Comparison of ENCODE assay signal across 8 mouse cellular contexts in the genomic region with DNA sequence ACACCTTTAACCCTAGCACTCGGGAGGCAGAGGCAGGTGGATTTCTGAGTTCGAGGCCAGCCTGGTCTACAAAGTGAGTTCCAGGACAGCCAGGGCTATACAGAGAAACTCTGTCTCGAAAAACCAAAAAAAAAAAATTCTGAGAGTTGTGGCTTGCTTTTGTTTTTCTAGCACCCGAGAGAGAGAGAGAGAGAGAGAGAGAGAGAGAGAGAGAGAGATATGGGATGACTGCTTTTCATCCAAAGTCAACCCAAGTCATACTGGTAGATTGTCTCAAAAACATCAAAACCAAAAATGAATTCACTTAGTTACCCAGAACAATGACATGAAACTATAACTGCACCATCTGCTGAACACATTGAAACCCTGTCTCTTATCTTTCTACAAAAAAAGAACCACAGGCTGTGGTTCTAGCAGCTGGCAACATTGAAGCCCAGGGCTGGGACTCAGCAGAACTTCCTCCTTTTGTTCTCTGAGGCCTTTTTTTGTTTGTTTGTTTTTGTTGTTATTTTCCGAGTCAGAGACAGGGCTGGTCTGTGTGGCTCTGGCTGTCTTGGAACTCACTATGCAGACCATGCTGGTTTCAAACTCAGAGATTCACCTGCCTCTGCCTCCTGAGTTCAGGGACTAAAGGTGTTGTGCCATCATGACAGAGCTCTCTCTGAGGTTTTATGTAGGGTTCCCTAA. TPM values are rescaled to one million over a fixed set of nuclear protein-coding genes. Genes with fewer than 3 reads are reported as not detected.
DNase-seq lines count a peak whose midpoint lies in the region; ATAC-seq lines count a peak whose summit lies in the region.

No protein-coding gene starts in this region.

- H3K27me3 ChIP-seq in erythroblast, embryonic 14.5 days (ENCODE audit: control insufficient read depth) = no peaks in the 10 kb centered on the region
- no peaks in the 10 kb centered on the region for H3K27me3 ChIP-seq in liver, embryonic 16.5 days (ENCODE audit: control insufficient read depth, insufficient read depth, low read depth, low read length)

- DNase-seq in c-Kit-positive CD71-negative TER-119-negative erythroid progenitor cells, embryonic 14.5 days (ENCODE audit: low read depth) = peak; percentile 36
- DNase-seq in heart, postnatal 10 days = peak; percentile 22 to 32
- DNase-seq in thymus, postnatal 25 days = peak; percentile 60
- no peak for DNase-seq in right cerebral cortex, postnatal 4 days
- DNase-seq in urinary bladder, adult 18-20 months (ENCODE audit: low spot score in 2 of 2) = no peak

- peak overlapping the region; percentile 19; the same call in 1 of the 2 replicates for H3K9ac ChIP-seq in liver, embryonic 16.5 days (ENCODE audit: low read depth, low read length)

- H3K36me3 ChIP-seq in erythroblast, embryonic 14.5 days (ENCODE audit: control insufficient read depth) = peaks cover 25% of the 10 kb centered on the region
- peaks cover 4% of the 10 kb centered on the region; the same call in 1 of the 2 replicates for H3K36me3 ChIP-seq in liver, embryonic 16.5 days (ENCODE audit: control insufficient read depth, insufficient read depth)

- no peaks in the 10 kb centered on the region for H3K9me3 ChIP-seq in erythroblast, embryonic 14.5 days (ENCODE audit: control insufficient read depth, low read length)
- no peaks in the 10 kb centered on the region for H3K9me3 ChIP-seq in liver, embryonic 16.5 days (replicated peaks; ENCODE audit: control insufficient read depth, low read length)

- peak overlapping the region; percentile 76 for H3K4me3 ChIP-seq in erythroblast, embryonic 14.5 days (replicated peaks)
- H3K4me3 ChIP-seq in liver, embryonic 16.5 days (ENCODE audit: low read depth, low read length) = peak overlapping the region; percentile 61

- ATAC-seq in erythroblast, adult 5-6 weeks (replicated peaks; ENCODE audit: low FRiP score, poor library complexity, severe bottlenecking) = no peak
- ATAC-seq in liver, embryonic 16.5 days (ENCODE audit: low read depth) = no peak

- peak overlapping the region; percentile 91 for H3K27ac ChIP-seq in liver, embryonic 16.5 days (ENCODE audit: low read length)

- H3K4me1 ChIP-seq in erythroblast, embryonic 14.5 days (ENCODE audit: control insufficient read depth) = peaks cover 62% of the 10 kb centered on the region
- peaks cover 40% of the 10 kb centered on the region for H3K4me1 ChIP-seq in liver, embryonic 16.5 days (ENCODE audit: control insufficient read depth, low read depth, low read length)

- intact Hi-C loops in heart, postnatal 10 days (cut with DNase I) = loop anchor here (5.0 kb wide), 1 partner anchor 66 kb away; no protein-coding TSS in a partner anchor

- WGBS in liver, embryonic 16.5 days (ENCODE audit: insufficient replicate concordance) = 37% methylated on average over 5 of the region's 5 CpGs

- H3K4me2 ChIP-seq in liver, embryonic 16.5 days (ENCODE audit: low read depth, low read length) = peak overlapping the region; percentile 70

RNA-seq across cellular contexts. Expression of a gene that starts 0.6 kb away (rescaled TPM):
- 28.4 and 73.8 TPM in 2 replicates for polyA plus RNA-seq in erythroblast, embryonic 14.5 days (2012)
- 70.9 and 84.4 TPM in 2 replicates for total RNA-seq in erythroblast, adult 5-6 weeks (2015; ENCODE audit: low replicate concordance)
- 37.6 and 64.5 TPM in 2 replicates for total RNA-seq in erythroblast, adult 5-6 weeks (2017; ENCODE audit: low replicate concordance)
- total RNA-seq in heart, postnatal 10 days (2021) = 10 to 100 TPM; 23.3 to 27.3 TPM
- 120 and 139 TPM in 2 replicates for polyA plus RNA-seq in liver, embryonic 16.5 days (2015; fragmentation: Nextera tagmentation; extraction: Ambion mirVana)

RNA-seq across cellular contexts. Expression of a gene that starts 12.1 kb away (rescaled TPM):
- polyA plus RNA-seq in erythroblast, embryonic 14.5 days (2012) = 31.3 and 62.4 TPM in 2 replicates
- 252 and 321 TPM in 2 replicates for total RNA-seq in erythroblast, adult 5-6 weeks (2015; ENCODE audit: low replicate concordance)
- total RNA-seq in erythroblast, adult 5-6 weeks (2017; ENCODE audit: low replicate concordance) = 85.4 and 91.0 TPM in 2 replicates
- total RNA-seq in heart, postnatal 10 days (2021) = 100 to 1,000 TPM; 547 to 592 TPM
- polyA plus RNA-seq in liver, embryonic 16.5 days (2015; fragmentation: Nextera tagmentation; extraction: Ambion mirVana) = 64.7 and 67.7 TPM in 2 replicates

RNA-seq across cellular contexts. Expression of a gene that starts 13.0 kb away (rescaled TPM):
- 0.03 and 0.08 TPM in 2 replicates for polyA plus RNA-seq in erythroblast, embryonic 14.5 days (2012)
- not detected in 2 replicates for total RNA-seq in erythroblast, adult 5-6 weeks (2015; ENCODE audit: low replicate concordance)
- total RNA-seq in erythroblast, adult 5-6 weeks (2017; ENCODE audit: low replicate concordance) = not detected in 2 replicates
- 1 to 10 TPM in 1 of 2 experiments, under 1 TPM in 1; 0.67 to 1.4 TPM for total RNA-seq in heart, postnatal 10 days (2021)
- 0.04 and 0.07 TPM in 2 replicates for polyA plus RNA-seq in liver, embryonic 16.5 days (2015; fragmentation: Nextera tagmentation; extraction: Ambion mirVana)

RNA-seq across cellular contexts. Expression of a gene that starts 45.3 kb away (rescaled TPM):
- polyA plus RNA-seq in erythroblast, embryonic 14.5 days (2012) = not detected in 2 replicates
- total RNA-seq in erythroblast, adult 5-6 weeks (2015; ENCODE audit: low replicate concordance) = not detected in 2 replicates
- not detected in 2 replicates for total RNA-seq in erythroblast, adult 5-6 weeks (2017; ENCODE audit: low replicate concordance)
- 1 to 10 TPM in 1 of 2 experiments, not detected in 1; 3.6 TPM for total RNA-seq in heart, postnatal 10 days (2021)
- polyA plus RNA-seq in liver, embryonic 16.5 days (2015; fragmentation: Nextera tagmentation; extraction: Ambion mirVana) = not detected in 2 replicates

RNA-seq across cellular contexts. Expression of a gene that starts 52.2 kb away (rescaled TPM):
- 0.32 and 0.93 TPM in 2 replicates for polyA plus RNA-seq in erythroblast, embryonic 14.5 days (2012)
- total RNA-seq in erythroblast, adult 5-6 weeks (2015; ENCODE audit: low replicate concordance) = 42.2 and 66.3 TPM in 2 replicates
- total RNA-seq in erythroblast, adult 5-6 weeks (2017; ENCODE audit: low replicate concordance) = 20.2 and 23.1 TPM in 2 replicates
- 10 to 100 TPM; 57.7 to 68.4 TPM for total RNA-seq in heart, postnatal 10 days (2021)
- 3.7 TPM in 2 replicates for polyA plus RNA-seq in liver, embryonic 16.5 days (2015; fragmentation: Nextera tagmentation; extraction: Ambion mirVana)

Comparison
In these comparisons a context has a peak if more than half of its experiments do, and no peak if none do; other contexts are left out.
1. DNase-seq: peak in c-Kit-positive CD71-negative TER-119-negative erythroid progenitor cells, embryonic 14.5 days (single experiment), heart, postnatal 10 days (2 of 2) and thymus, postnatal 25 days (single experiment); none in right cerebral cortex, postnatal 4 days (single experiment) and urinary bladder, adult 18-20 months (0 of 2).